Mouse (Mus musculus) mesoderm, embryonic 11.5 days (tissue): ENCODE results near the gene Ermard.
"Not testable (repeated sequence)": the region's sequence is repeated elsewhere in the genome, so short reads cannot be mapped to it uniquely, and the experiment has no call there.

Source experiments
- DNase-seq: peaks from one replicate; pipeline ENCODE4 v3.0.0-alpha.2; 2012; ENCODE audit warnings: low read depth, low spot score

The Ermard gene

GRCm38 (mm10) chr17:15041175-15041729 is at the start of gene Ermard, which contains the start of the genes Tcte3 and Gm3448:
Ermard (plus strand) TSS chr17:15041208.
Tcte3 (minus strand) TSS chr17:15041488.
Gm3448 (minus strand) TSS chr17:15041537.
- DNase-seq, result not testable (repeated sequence)

DNA sequence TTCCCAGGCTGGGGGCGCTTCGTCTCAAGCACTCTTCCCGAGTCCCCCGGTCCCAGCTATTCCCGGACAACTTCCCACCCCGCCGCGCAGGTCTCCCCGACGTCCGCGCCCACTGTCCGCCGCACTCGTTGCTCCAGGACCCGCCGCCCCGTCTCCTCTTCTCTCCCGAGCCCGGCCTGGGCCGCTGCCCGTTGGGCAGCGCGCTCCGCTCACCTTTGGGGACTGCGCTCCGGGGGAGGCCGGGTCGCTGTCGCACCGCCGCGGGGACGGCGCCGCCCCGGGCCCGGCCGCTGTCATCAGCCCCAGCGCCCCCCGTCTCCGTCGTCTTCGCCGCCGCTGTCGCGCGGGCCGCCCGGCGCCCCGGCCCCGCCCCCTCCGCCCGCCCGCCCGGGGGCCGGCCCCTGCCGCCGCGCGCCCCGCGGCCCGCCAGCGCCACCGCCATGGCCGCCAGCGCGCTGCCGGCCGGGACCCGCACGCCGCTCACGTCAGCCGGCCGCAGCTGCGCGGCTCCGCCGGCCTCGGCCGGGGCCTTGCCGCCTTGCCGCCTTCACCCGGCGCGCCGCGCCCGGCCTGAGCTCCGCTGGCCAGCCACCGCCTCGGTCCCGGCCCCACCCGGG is 48.4 kb upstream of the Ermard start:
- DNase-seq, result not testable (repeated sequence)

- DNase-seq, result not testable (repeated sequence)
These were observed 47.7 kb upstream of the Ermard start for GRCm38 (mm10) chr17:14993139-14993832.

DNA sequence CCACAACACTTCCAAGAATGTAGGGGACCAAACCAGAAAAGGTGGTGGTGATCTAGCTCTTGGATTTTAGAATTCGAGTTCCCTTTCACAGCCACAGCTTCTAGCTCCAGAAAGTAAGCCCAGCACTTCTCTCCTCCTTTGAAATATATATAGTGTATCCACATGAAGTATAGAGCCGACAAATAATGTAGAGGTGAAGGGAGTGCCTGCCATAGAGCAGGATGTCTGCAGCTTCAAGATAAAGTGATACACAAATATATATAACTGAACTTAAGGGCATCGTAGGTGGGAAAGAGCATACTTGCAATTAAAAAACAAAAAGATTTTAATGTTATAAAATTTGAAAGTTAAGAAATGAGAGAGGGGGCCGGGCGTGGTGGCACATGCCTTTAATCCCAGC is 46.9 kb upstream of the Ermard start:
- DNase-seq, result not testable (repeated sequence)

GRCm38 (mm10) chr17:15000047-15000446 is 41.0 kb upstream of the Ermard start:
- DNase-seq, result not testable (repeated sequence)

GRCm38 (mm10) chr17:15009088-15009487 is 31.9 kb upstream of the Ermard start:
- not testable (repeated sequence) for DNase-seq

DNA sequence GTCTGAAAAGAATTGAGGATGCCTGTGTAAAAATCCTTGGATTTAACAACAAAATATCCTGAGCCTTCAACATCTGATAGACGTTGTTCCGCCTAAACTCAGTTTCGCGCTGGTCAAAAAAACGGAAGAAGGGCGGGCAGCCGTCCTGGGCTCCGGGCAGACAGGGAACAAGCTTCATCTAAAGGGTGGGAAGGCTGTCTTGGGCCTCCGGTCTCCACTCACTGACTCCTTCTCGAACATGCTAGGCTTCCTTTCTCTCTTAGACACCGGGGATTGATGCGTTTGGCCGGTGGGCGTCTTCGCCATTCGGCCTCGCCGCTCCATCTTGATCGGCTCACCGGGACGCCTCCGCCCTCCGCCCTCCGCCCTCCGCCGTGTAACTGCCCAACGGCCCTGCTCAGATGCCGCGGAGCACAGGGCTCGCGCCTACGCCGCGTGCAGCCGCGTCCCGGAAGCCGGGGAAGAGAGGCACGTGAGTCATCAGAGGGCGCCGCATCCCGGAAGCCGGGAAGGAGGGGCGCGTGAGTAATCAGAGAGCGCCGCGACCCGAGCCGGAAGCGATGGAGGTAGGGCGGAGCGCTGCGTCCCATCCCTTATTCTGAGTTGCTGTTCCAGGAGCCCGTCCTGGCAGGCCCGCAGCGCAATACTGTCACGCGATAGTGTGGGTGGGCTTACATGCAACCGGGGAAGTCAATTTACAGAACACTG is 31.1 kb upstream of the Ermard start, which contains the start of gene Gm3435:
Gm3435 (plus strand) TSS at position 471 of the 708 bp plus-strand sequence.
- DNase-seq, result not testable (repeated sequence)

GRCm38 (mm10) chr17:15021503-15022220 is 19.3 kb upstream of the Ermard start:
- not testable (repeated sequence) for DNase-seq

- not testable (repeated sequence) for DNase-seq
These were observed 17.0 kb upstream of the Ermard start for GRCm38 (mm10) chr17:15023878-15024492.

DNA sequence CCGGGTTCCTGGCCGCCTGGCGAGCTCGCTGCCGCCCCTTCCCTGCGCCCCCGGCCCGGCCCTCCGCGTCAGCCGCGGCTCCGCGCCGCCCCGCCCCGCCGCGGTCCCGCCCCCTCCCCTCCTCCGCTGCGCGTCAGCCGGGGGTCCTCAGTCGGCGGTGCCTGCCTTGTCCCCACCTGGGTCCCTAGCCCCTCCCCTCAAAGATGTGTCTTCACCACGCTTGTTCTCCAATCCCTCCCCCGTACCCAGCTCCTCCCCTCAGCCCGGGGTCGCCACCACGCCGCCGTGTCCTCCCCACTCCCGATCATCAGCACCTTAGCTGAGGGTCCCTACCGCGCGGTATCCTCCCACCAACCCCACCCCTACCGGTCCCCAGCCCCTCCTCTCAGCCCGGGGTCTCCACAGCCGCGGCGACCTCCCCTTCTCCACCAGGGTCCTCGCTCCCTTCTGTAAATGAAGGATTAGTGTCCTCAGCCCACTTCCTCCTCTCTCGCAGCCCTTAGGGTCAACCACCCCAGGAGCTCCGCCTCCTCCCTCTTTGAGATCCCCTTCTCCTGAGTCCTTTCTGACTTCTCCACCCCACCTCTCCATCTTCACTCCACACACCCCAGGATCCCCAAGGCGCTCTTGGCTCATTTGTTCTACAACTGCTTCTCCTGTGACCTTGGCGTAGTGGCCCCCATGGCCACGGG is 16.4 kb upstream of the Ermard start:
- not testable (repeated sequence) for DNase-seq

GRCm38 (mm10) chr17:15025513-15025912 is 15.5 kb upstream of the Ermard start:
- DNase-seq, result not testable (repeated sequence)

- DNase-seq, result not testable (repeated sequence)
These were observed 9.6 kb upstream of the Ermard start for GRCm38 (mm10) chr17:15031414-15031813.

DNA sequence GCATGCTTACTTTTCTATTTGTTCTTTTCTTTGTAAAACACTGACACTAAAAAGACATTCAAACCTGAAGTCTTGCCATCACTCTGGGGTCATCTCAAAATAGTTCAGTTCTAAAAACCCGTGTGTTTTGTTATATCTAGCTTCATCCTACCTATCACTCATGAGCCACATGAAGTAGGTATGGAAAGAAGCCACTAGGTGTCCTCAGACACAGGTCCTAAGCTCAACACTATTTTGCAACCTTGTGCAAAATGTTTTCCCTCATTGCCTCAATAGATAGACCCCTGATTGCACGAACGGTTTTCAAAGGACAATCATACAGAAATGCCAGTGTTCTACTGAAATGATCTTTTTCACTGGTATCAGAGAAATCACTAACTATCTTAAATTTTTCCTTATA is 553 bp upstream of the Ermard start:
- DNase-seq, result not testable (repeated sequence)

DNA sequence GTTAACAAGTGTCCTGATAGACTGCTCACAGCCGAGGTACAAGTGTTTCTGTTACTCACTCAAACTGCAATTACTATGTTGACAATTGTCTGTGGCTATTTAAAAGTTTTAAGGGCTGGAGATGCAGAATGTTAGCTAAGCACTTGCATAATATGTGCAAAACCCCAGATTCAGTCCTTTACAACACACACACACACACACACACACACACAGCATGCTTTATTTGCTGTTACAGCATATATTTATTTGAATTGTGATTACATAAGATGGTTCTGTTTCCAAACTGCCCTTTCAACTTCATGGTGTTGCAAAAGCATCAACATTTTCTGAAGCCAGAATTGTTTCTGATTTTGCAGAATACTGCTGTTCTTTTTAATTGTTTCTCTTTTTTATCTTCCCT is 9.3 kb downstream of the Ermard start:
- not testable (repeated sequence) for DNase-seq

DNA sequence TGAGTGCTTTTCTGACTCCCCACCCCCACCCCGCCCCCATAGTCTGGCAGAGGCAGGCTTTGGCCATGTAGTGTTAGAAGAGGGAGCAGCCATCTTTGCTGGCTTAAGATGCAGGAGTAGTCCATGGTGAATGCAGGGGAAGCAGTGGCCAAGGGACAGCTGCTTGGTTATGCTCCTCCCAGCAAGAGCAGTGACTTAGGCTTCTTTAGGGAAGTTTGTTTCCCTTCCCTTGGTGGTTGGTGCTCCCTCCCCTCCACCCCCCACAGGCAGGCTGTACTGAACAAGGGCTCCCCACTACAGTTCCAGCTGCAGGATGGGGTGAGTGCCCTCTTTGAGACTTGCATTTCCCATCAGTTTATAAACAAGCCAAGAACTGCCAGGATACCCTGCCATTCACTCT is 11.8 kb downstream of the Ermard start:
- not testable (repeated sequence) for DNase-seq

GRCm38 (mm10) chr17:15053183-15053828 is 12.3 kb downstream of the Ermard start:
- not testable (repeated sequence) for DNase-seq

DNA sequence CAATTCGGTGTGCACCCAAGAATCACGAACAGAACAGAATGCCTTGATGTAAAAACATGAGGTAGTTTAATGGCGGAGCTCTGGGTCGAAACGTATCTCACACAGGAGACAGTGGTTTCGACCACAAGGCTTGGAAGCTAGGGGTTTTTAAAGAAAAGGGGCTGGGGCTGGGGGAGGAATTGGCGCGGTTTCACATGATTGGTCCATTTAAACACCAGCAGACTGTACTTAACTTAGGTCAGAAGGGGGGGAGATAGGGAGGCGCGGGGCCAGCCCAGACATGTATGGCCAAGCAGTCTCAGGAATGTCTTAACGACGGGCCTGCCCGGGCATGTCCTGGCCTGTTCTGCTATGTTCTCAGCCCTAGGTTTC is 12.8 kb downstream of the Ermard start:
- not testable (repeated sequence) for DNase-seq

DNA sequence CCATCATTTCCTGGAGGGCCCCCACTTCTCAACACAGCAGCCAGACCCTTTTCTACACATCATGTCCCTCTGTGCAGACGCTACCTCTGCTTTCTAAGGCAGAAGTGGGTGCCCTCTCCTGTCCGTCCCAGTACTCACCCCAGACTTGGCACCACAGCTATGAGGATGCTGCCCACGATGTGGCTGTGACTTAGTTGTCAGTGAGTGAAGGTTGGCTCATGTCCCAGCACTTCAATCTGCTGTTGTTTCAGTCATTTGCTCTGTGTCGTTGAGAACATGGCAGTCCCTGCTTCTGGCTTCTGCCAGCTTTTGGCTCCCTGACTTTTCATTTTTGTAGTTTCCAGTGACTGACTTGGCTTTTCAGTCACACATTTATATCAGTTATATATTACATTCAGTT is 14.9 kb downstream of the Ermard start:
- no peak for DNase-seq

DNA sequence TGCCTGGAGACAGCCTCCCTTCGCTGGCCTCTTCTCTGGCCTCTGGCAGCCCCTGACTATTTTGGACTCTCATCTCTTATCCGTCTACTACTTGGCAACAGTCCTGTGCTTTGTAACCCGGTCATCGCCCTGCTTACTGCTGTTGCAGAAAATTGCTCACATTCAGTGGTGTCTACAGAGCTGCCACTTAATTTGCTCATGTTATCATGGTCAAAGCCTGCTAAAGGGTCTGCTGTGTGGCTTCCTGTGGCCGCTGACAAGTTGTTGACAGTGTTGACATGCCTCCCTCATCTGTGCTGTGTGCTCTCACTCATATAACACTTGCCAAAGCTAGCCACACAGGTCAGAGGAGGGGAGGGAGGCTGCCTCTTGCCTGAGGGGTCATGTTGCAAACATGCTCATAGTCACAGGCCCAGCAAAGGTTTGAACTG is 17.2 kb downstream of the Ermard start:
- DNase-seq, result no peak

GRCm38 (mm10) chr17:15059646-15060045 is 18.6 kb downstream of the Ermard start:
- no peak for DNase-seq
